Mouse (Mus musculus): ENCODE data around the gene Fgfr3. TPM values are rescaled to one million over a fixed set of nuclear protein-coding genes. Genes with fewer than 3 reads are reported as not detected.

The Fgfr3 gene
- polyA plus RNA-seq, 1 experiment, result 1.0 TPM

- H3K27me3 ChIP-seq (ENCODE audit: control insufficient read depth, insufficient read depth, insufficient read length), result peaks cover 37% of the 10 kb centered on the region
- no peaks in the 10 kb centered on the region for H3K79me3 ChIP-seq (ENCODE audit: low read depth)
- H3K4me3 ChIP-seq (ENCODE audit: insufficient read depth, poor library complexity, severe bottlenecking), result no peak overlapping the region
- H3ac ChIP-seq (ENCODE audit: control insufficient read depth, insufficient read length, low read depth), result no peak overlapping the region
- TF ChIP-seq MYOD1 (IDR thresholded peaks at IDR 0.05; ENCODE audit: control insufficient read depth, insufficient read length, low read depth) (no peak), CEBPB (IDR thresholded peaks at IDR 0.05; ENCODE audit: low read depth) (no peak), MYOG (IDR thresholded peaks at IDR 0.05; ENCODE audit: control insufficient read depth, extremely low read depth, insufficient read length) (no peak), USF1 (IDR thresholded peaks at IDR 0.05; ENCODE audit: low read depth) (no peak), FOSL1 (IDR thresholded peaks at IDR 0.05; ENCODE audit: insufficient read depth, low read length, poor library complexity, severe bottlenecking) (no peak), CTCF (IDR thresholded peaks at IDR 0.05; ENCODE audit: control insufficient read depth, insufficient read depth, insufficient read length) (no peak), MAX (IDR thresholded peaks at IDR 0.05) (no peak)
- H3K79me2 ChIP-seq (ENCODE audit: control insufficient read depth, insufficient read depth), result no peaks in the 10 kb centered on the region
- H3K36me3 ChIP-seq (ENCODE audit: control insufficient read depth, insufficient read depth), result no peaks in the 10 kb centered on the region
Observed at GRCm38 (mm10) chr5:33694848-33695717, 26.4 kb upstream of the Fgfr3 start.

DNA sequence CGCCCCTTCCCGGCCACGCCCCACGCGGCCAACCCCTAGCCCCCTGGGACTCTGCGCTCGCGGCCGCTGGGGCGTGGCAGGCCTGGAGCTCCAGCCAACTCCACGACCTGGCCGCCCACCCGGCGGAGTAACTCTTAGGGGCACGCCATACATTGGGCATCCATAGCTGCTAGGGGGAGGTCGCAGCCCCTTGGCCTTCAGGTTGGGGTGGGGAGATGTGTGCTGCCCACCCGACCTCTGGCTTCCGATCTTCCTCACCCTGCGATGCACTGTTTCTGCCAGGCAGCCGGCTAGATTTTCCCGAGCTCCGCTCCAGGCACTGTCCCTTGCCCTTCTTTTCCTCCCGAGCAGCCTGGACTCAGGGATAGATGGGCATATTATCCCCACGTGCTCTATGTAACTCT lies 25.8 kb upstream of the Fgfr3 start:
- Histone ChIP-seq H3K79me2 (ENCODE audit: control insufficient read depth, insufficient read depth) (no peaks in the 10 kb centered on the region), H3K79me3 (ENCODE audit: low read depth) (no peaks in the 10 kb centered on the region), H3K4me3 (ENCODE audit: insufficient read depth, poor library complexity, severe bottlenecking) (no peak overlapping the region), H3K36me3 (ENCODE audit: control insufficient read depth, insufficient read depth) (no peaks in the 10 kb centered on the region), H3ac (ENCODE audit: control insufficient read depth, insufficient read length, low read depth) (no peak overlapping the region), H3K27me3 (ENCODE audit: control insufficient read depth, insufficient read depth, insufficient read length) (peaks cover 43% of the 10 kb centered on the region)
- TF ChIP-seq CEBPB (IDR thresholded peaks at IDR 0.05; ENCODE audit: low read depth), result no peak
- no peak for TF ChIP-seq MYOG (IDR thresholded peaks at IDR 0.05; ENCODE audit: control insufficient read depth, extremely low read depth, insufficient read length)
- TF ChIP-seq MYOD1 (IDR thresholded peaks at IDR 0.05; ENCODE audit: control insufficient read depth, insufficient read length, low read depth), result no peak
- no peak for TF ChIP-seq CTCF (IDR thresholded peaks at IDR 0.05; ENCODE audit: control insufficient read depth, insufficient read depth, insufficient read length)
- no peak for TF ChIP-seq FOSL1 (IDR thresholded peaks at IDR 0.05; ENCODE audit: insufficient read depth, low read length, poor library complexity, severe bottlenecking)
- TF ChIP-seq USF1 (IDR thresholded peaks at IDR 0.05; ENCODE audit: low read depth), result no peak
- TF ChIP-seq MAX (IDR thresholded peaks at IDR 0.05), result no peak

DNA sequence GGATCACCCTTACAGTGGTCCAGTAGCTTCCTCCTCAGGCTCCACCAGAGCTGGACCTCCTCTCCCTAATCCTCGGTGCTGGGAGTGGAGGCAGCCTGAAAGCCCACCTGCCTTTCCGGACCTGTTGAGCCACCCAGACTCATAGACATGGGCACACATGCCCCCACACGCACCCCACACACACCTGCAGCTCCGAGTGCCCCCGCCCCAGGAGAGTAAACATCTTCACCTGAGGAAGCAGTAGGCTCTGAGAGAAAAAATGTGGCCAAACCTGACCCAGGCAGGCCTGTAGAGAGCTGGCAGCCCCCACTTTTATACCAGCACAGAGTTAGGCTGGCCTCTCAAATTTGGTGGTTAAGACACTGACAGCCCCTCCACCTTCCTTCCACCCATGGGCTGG lies 25.0 kb upstream of the Fgfr3 start:
- Histone ChIP-seq H3ac (ENCODE audit: control insufficient read depth, insufficient read length, low read depth) (no peak overlapping the region), H3K4me3 (ENCODE audit: insufficient read depth, poor library complexity, severe bottlenecking) (no peak overlapping the region), H3K27me3 (ENCODE audit: control insufficient read depth, insufficient read depth, insufficient read length) (peaks cover 50% of the 10 kb centered on the region), H3K36me3 (ENCODE audit: control insufficient read depth, insufficient read depth) (no peaks in the 10 kb centered on the region), H3K79me2 (ENCODE audit: control insufficient read depth, insufficient read depth) (no peaks in the 10 kb centered on the region), H3K79me3 (ENCODE audit: low read depth) (no peaks in the 10 kb centered on the region)
- TF ChIP-seq USF1 (IDR thresholded peaks at IDR 0.05; ENCODE audit: low read depth) (no peak), MYOG (IDR thresholded peaks at IDR 0.05; ENCODE audit: control insufficient read depth, extremely low read depth, insufficient read length) (no peak), CEBPB (IDR thresholded peaks at IDR 0.05; ENCODE audit: low read depth) (no peak), MYOD1 (IDR thresholded peaks at IDR 0.05; ENCODE audit: control insufficient read depth, insufficient read length, low read depth) (no peak), FOSL1 (IDR thresholded peaks at IDR 0.05; ENCODE audit: insufficient read depth, low read length, poor library complexity, severe bottlenecking) (no peak), MAX (IDR thresholded peaks at IDR 0.05) (no peak), CTCF (IDR thresholded peaks at IDR 0.05; ENCODE audit: control insufficient read depth, insufficient read depth, insufficient read length) (no peak)

GRCm38 (mm10) chr5:33697534-33697933 lies 23.9 kb upstream of the Fgfr3 start:
- Histone ChIP-seq H3K79me2 (ENCODE audit: control insufficient read depth, insufficient read depth) (no peaks in the 10 kb centered on the region), H3ac (ENCODE audit: control insufficient read depth, insufficient read length, low read depth) (no peak overlapping the region), H3K4me3 (ENCODE audit: insufficient read depth, poor library complexity, severe bottlenecking) (no peak overlapping the region), H3K36me3 (ENCODE audit: control insufficient read depth, insufficient read depth) (no peaks in the 10 kb centered on the region), H3K79me3 (ENCODE audit: low read depth) (no peaks in the 10 kb centered on the region), H3K27me3 (ENCODE audit: control insufficient read depth, insufficient read depth, insufficient read length) (peaks cover 61% of the 10 kb centered on the region)
- TF ChIP-seq MAX (IDR thresholded peaks at IDR 0.05) (no peak), MYOD1 (IDR thresholded peaks at IDR 0.05; ENCODE audit: control insufficient read depth, insufficient read length, low read depth) (no peak), FOSL1 (IDR thresholded peaks at IDR 0.05; ENCODE audit: insufficient read depth, low read length, poor library complexity, severe bottlenecking) (no peak), CTCF (IDR thresholded peaks at IDR 0.05; ENCODE audit: control insufficient read depth, insufficient read depth, insufficient read length) (no peak), MYOG (IDR thresholded peaks at IDR 0.05; ENCODE audit: control insufficient read depth, extremely low read depth, insufficient read length) (no peak), CEBPB (IDR thresholded peaks at IDR 0.05; ENCODE audit: low read depth) (no peak), USF1 (IDR thresholded peaks at IDR 0.05; ENCODE audit: low read depth) (no peak)

GRCm38 (mm10) chr5:33697947-33698512 lies 23.4 kb upstream of the Fgfr3 start:
- H3K79me2 ChIP-seq (ENCODE audit: control insufficient read depth, insufficient read depth), result no peaks in the 10 kb centered on the region

More at GRCm38 (mm10) chr5:33697947-33698512, 23.4 kb upstream of the Fgfr3 start:
- no peak overlapping the region for H3K4me3 ChIP-seq (ENCODE audit: insufficient read depth, poor library complexity, severe bottlenecking)
- no peaks in the 10 kb centered on the region for H3K79me3 ChIP-seq (ENCODE audit: low read depth)
- H3K36me3 ChIP-seq (ENCODE audit: control insufficient read depth, insufficient read depth), result no peaks in the 10 kb centered on the region
- H3K27me3 ChIP-seq (ENCODE audit: control insufficient read depth, insufficient read depth, insufficient read length), result peaks cover 66% of the 10 kb centered on the region
- TF ChIP-seq MYOG (IDR thresholded peaks at IDR 0.05; ENCODE audit: control insufficient read depth, extremely low read depth, insufficient read length), result no peak
- no peak for TF ChIP-seq USF1 (IDR thresholded peaks at IDR 0.05; ENCODE audit: low read depth)
- TF ChIP-seq CEBPB (IDR thresholded peaks at IDR 0.05; ENCODE audit: low read depth), result no peak
- TF ChIP-seq FOSL1 (IDR thresholded peaks at IDR 0.05; ENCODE audit: insufficient read depth, low read length, poor library complexity, severe bottlenecking), result no peak
- no peak for TF ChIP-seq MAX (IDR thresholded peaks at IDR 0.05)
- no peak for TF ChIP-seq MYOD1 (IDR thresholded peaks at IDR 0.05; ENCODE audit: control insufficient read depth, insufficient read length, low read depth)
- TF ChIP-seq CTCF (IDR thresholded peaks at IDR 0.05; ENCODE audit: control insufficient read depth, insufficient read depth, insufficient read length), result no peak
- no peak overlapping the region for H3ac ChIP-seq (ENCODE audit: control insufficient read depth, insufficient read length, low read depth)
